Mouse (Mus musculus) naive thymus-derived CD4-positive, alpha-beta T cell, adult 2 months (primary cell): ENCODE data around the gene Mettl25.

Experiments
- DNase-seq: peaks from one replicate; pipeline ENCODE4 v3.0.0-alpha.2; 2011; ENCODE audit warnings: low read depth

Mettl25 gene

GRCm38 (mm10) chr10:105753831-105754605, 87.2 kb downstream of the Mettl25 start:
- no peak for DNase-seq

- no peak for DNase-seq
Measured at GRCm38 (mm10) chr10:105746019-105746418, 95.2 kb downstream of the Mettl25 start.

- no peak for DNase-seq
Measured at GRCm38 (mm10) chr10:105741736-105742135, 99.4 kb downstream of the Mettl25 start.

- no peak for DNase-seq
Measured at GRCm38 (mm10) chr10:105738942-105739341, 102.2 kb downstream of the Mettl25 start.

GRCm38 (mm10) chr10:105727798-105728197, 113.4 kb downstream of the Mettl25 start:
- DNase-seq = no peak

GRCm38 (mm10) chr10:105727353-105727752, 113.8 kb downstream of the Mettl25 start:
- DNase-seq = no peak

- DNase-seq = peak; percentile 21
Measured at GRCm38 (mm10) chr10:105714844-105715243, 126.3 kb downstream of the Mettl25 start.

GRCm38 (mm10) chr10:105714366-105714765, 126.8 kb downstream of the Mettl25 start:
- DNase-seq = no peak

- no peak for DNase-seq
Measured at GRCm38 (mm10) chr10:105713222-105713621, 128.0 kb downstream of the Mettl25 start.
